Comparison of ENCODE assay signal across 26 mouse cellular contexts in genomic region chr16:92740541-92740940, GRCm38 (mm10).
DNase-seq lines count a peak whose midpoint lies in the region; ATAC-seq and TF ChIP-seq lines count a peak whose summit lies in the region.
"Had no signal": no experiment of that assay in that cellular context is flagged by ENCODE, and none has a peak within 500 bp of the region (broad histone marks: within the 10 kb centered on the region; RNA-seq: fewer than 3 reads in every experiment).

No protein-coding gene starts in this region.

- peaks cover 28% of the 10 kb centered on the region for H3K4me1 ChIP-seq in embryonic facial prominence, embryonic 12.5 days
- peaks cover 33% of the 10 kb centered on the region for H3K4me1 ChIP-seq in embryonic facial prominence, embryonic 10.5 days
- H3K4me1 ChIP-seq in forebrain, embryonic 15.5 days = peaks cover 15% of the 10 kb centered on the region
- H3K4me1 ChIP-seq in forebrain, embryonic 10.5 days = peaks cover 26% of the 10 kb centered on the region
- peaks cover 58% of the 10 kb centered on the region for H3K4me1 ChIP-seq in embryonic facial prominence, embryonic 13.5 days
- H3K4me1 ChIP-seq in forebrain, postnatal 0 days (ENCODE audit: insufficient read depth) = peaks cover 3% of the 10 kb centered on the region; the same call in 1 of the 2 replicates
- H3K4me1 ChIP-seq in lung, postnatal 0 days (ENCODE audit: insufficient read depth, low read depth, low read length) = 0 out of 2 replicates have a peak, but pooled peaks cover 4% of the 10 kb centered on the region

- H3K4me2 ChIP-seq in embryonic facial prominence, embryonic 12.5 days (replicated peaks) = no peak overlapping the region
- H3K4me2 ChIP-seq in forebrain, embryonic 15.5 days (replicated peaks) = no peak overlapping the region
- no peak overlapping the region for H3K4me2 ChIP-seq in embryonic facial prominence, embryonic 13.5 days
- H3K4me2 ChIP-seq in forebrain, postnatal 0 days (ENCODE audit: low read depth) = no peak overlapping the region
- H3K4me2 ChIP-seq in lung, postnatal 0 days (replicated peaks; ENCODE audit: low read depth, low read length) = no peak overlapping the region
- H3K4me2 ChIP-seq: heart, embryonic 12.5 days; heart, embryonic 15.5 days; hindbrain, embryonic 13.5 days had no signal

- ATAC-seq in embryonic facial prominence, embryonic 12.5 days (ENCODE audit: insufficient number of reproducible peaks, insufficient read depth, low FRiP score, low TSS enrichment) = no peak
- no peak for ATAC-seq in forebrain, embryonic 15.5 days (replicated peaks)
- no peak for ATAC-seq in embryonic facial prominence, embryonic 13.5 days (ENCODE audit: insufficient number of reproducible peaks, insufficient read depth, low FRiP score, low TSS enrichment, low read depth)
- ATAC-seq in forebrain, postnatal 0 days = 0 out of 2 replicates have a peak, but pooled peaks have one; percentile 16
- no peak for ATAC-seq in lung, postnatal 0 days
- ATAC-seq: activated CD4-positive, CD25-positive, alpha-beta regulatory T cell, adult 4 months; intestine, postnatal 0 days had no signal

- WGBS in embryonic facial prominence, embryonic 12.5 days = 47% methylated on average over 9 of the region's 9 CpGs
- WGBS in embryonic facial prominence, embryonic 10.5 days = 59% methylated on average over 9 of the region's 9 CpGs
- WGBS in forebrain, embryonic 15.5 days = 16% methylated on average over 9 of the region's 9 CpGs
- 76% methylated on average over 9 of the region's 9 CpGs for WGBS in forebrain, embryonic 10.5 days
- 45% methylated on average over 9 of the region's 9 CpGs for WGBS in embryonic facial prominence, embryonic 13.5 days
- 13% methylated on average over 9 of the region's 9 CpGs for WGBS in forebrain, postnatal 0 days
- WGBS in lung, postnatal 0 days = 45% methylated on average over 9 of the region's 9 CpGs

- H3K27me3 ChIP-seq in embryonic facial prominence, embryonic 12.5 days = no peaks in the 10 kb centered on the region
- H3K27me3 ChIP-seq in embryonic facial prominence, embryonic 10.5 days (replicated peaks; ENCODE audit: low read depth, poor library complexity, severe bottlenecking) = peaks cover 9% of the 10 kb centered on the region; the same call in 1 of the 2 replicates
- no peaks in the 10 kb centered on the region for H3K27me3 ChIP-seq in forebrain, embryonic 15.5 days
- no peaks in the 10 kb centered on the region for H3K27me3 ChIP-seq in forebrain, embryonic 10.5 days (ENCODE audit: poor library complexity, severe bottlenecking)
- no peaks in the 10 kb centered on the region for H3K27me3 ChIP-seq in embryonic facial prominence, embryonic 13.5 days
- no peaks in the 10 kb centered on the region for H3K27me3 ChIP-seq in forebrain, postnatal 0 days (ENCODE audit: insufficient read depth, low read length)
- no peaks in the 10 kb centered on the region for H3K27me3 ChIP-seq in lung, postnatal 0 days (replicated peaks; ENCODE audit: insufficient read depth, low read length)

- no peak overlapping the region for H3K9ac ChIP-seq in embryonic facial prominence, embryonic 12.5 days
- H3K9ac ChIP-seq in forebrain, embryonic 15.5 days (replicated peaks) = no peak overlapping the region
- H3K9ac ChIP-seq in embryonic facial prominence, embryonic 13.5 days = no peak overlapping the region
- H3K9ac ChIP-seq in forebrain, postnatal 0 days = no peak overlapping the region
- H3K9ac ChIP-seq in lung, postnatal 0 days (replicated peaks; ENCODE audit: low read depth) = no peak overlapping the region
- H3K9ac ChIP-seq: heart, embryonic 12.5 days; heart, embryonic 15.5 days; hindbrain, embryonic 13.5 days had no signal

- no peaks in the 10 kb centered on the region for H3K36me3 ChIP-seq in embryonic facial prominence, embryonic 12.5 days
- no peaks in the 10 kb centered on the region for H3K36me3 ChIP-seq in embryonic facial prominence, embryonic 10.5 days (replicated peaks)
- no peaks in the 10 kb centered on the region for H3K36me3 ChIP-seq in forebrain, embryonic 15.5 days
- H3K36me3 ChIP-seq in forebrain, embryonic 10.5 days (replicated peaks) = no peaks in the 10 kb centered on the region
- no peaks in the 10 kb centered on the region for H3K36me3 ChIP-seq in embryonic facial prominence, embryonic 13.5 days
- H3K36me3 ChIP-seq in forebrain, postnatal 0 days (ENCODE audit: insufficient read depth) = no peaks in the 10 kb centered on the region
- H3K36me3 ChIP-seq in lung, postnatal 0 days (ENCODE audit: insufficient read depth, low read length) = no peaks in the 10 kb centered on the region
- H3K36me3 ChIP-seq: heart, embryonic 12.5 days; heart, embryonic 15.5 days; hindbrain, embryonic 10.5 days; hindbrain, embryonic 13.5 days had no signal

- H3K9me3 ChIP-seq in embryonic facial prominence, embryonic 12.5 days = no peaks in the 10 kb centered on the region
- no peaks in the 10 kb centered on the region for H3K9me3 ChIP-seq in embryonic facial prominence, embryonic 10.5 days
- no peaks in the 10 kb centered on the region for H3K9me3 ChIP-seq in forebrain, embryonic 15.5 days
- no peaks in the 10 kb centered on the region for H3K9me3 ChIP-seq in forebrain, embryonic 10.5 days
- H3K9me3 ChIP-seq in embryonic facial prominence, embryonic 13.5 days = no peaks in the 10 kb centered on the region
- no peaks in the 10 kb centered on the region for H3K9me3 ChIP-seq in forebrain, postnatal 0 days (ENCODE audit: low read length)
- H3K9me3 ChIP-seq in lung, postnatal 0 days (ENCODE audit: low read length) = no peaks in the 10 kb centered on the region
- H3K9me3 ChIP-seq: heart, embryonic 12.5 days; heart, embryonic 15.5 days; hindbrain, embryonic 10.5 days; hindbrain, embryonic 13.5 days had no signal

- H3K27ac ChIP-seq in embryonic facial prominence, embryonic 12.5 days = 0 out of 2 replicates have a peak overlapping the region, but pooled peaks have one; percentile 61
- no peak overlapping the region for H3K27ac ChIP-seq in embryonic facial prominence, embryonic 10.5 days (replicated peaks)
- 0 out of 2 replicates have a peak overlapping the region, but pooled peaks have one; percentile 13 for H3K27ac ChIP-seq in forebrain, embryonic 15.5 days (replicated peaks)
- no peak overlapping the region for H3K27ac ChIP-seq in forebrain, embryonic 10.5 days
- H3K27ac ChIP-seq in embryonic facial prominence, embryonic 13.5 days = peak overlapping the region; percentile 39; the same call in 1 of the 2 replicates
- H3K27ac ChIP-seq in forebrain, postnatal 0 days (ENCODE audit: low read depth, low read length) = no peak overlapping the region
- H3K27ac ChIP-seq in lung, postnatal 0 days (ENCODE audit: low read length) = no peak overlapping the region
- H3K27ac ChIP-seq: heart, embryonic 15.5 days; hindbrain, embryonic 10.5 days; hindbrain, embryonic 13.5 days had no signal

- no peak for TF ChIP-seq CTCF in forebrain, postnatal 0 days (IDR thresholded peaks at IDR 0.05; ENCODE audit: low read depth)
- no peak for TF ChIP-seq CTCF in lung, postnatal 0 days (IDR thresholded peaks at IDR 0.05)

- TF ChIP-seq EP300 in lung, postnatal 0 days (IDR thresholded peaks at IDR 0.05) = no peak

- H3K4me3 ChIP-seq in embryonic facial prominence, embryonic 12.5 days = no peak overlapping the region
- H3K4me3 ChIP-seq in embryonic facial prominence, embryonic 10.5 days = no peak overlapping the region
- H3K4me3 ChIP-seq in forebrain, embryonic 15.5 days = no peak overlapping the region
- no peak overlapping the region for H3K4me3 ChIP-seq in forebrain, embryonic 10.5 days
- no peak overlapping the region for H3K4me3 ChIP-seq in embryonic facial prominence, embryonic 13.5 days
- H3K4me3 ChIP-seq in forebrain, postnatal 0 days (ENCODE audit: low read depth, low read length) = no peak overlapping the region
- H3K4me3 ChIP-seq in lung, postnatal 0 days (ENCODE audit: low read depth, low read length) = no peak overlapping the region
- H3K4me3 ChIP-seq: heart, embryonic 12.5 days; heart, embryonic 15.5 days; hindbrain, embryonic 10.5 days; hindbrain, embryonic 13.5 days had no signal

- DNase-seq in embryonic facial prominence, embryonic 10.5 days (ENCODE audit: low spot score) = no peak
- DNase-seq in forebrain, embryonic 10.5 days (ENCODE audit: extremely low spot score, low spot score) = no peak
- DNase-seq in forebrain, postnatal 0 days = no peak
- no peak for DNase-seq in cerebellum, adult 9-11 months
- no peak for DNase-seq in lung, postnatal 0 days (ENCODE audit: low spot score)
- DNase-seq: adrenal gland, adult 8-10 months; adrenal gland, postnatal 25 days; cerebellum, adult 11 months; cerebellum, adult 2 months; cerebellum, postnatal 10 days; cerebellum, postnatal 36 days; embryo, embryonic 11 days; gastrocnemius, postnatal 25 days; heart, adult 18-20 months; heart, postnatal 10 days; heart, postnatal 36 days; kidney, adult 2 months had no signal

Comparison
In these comparisons a context has a peak if more than half of its experiments do, and no peak if none do; other contexts are left out.
1. H3K27ac ChIP-seq: peak in embryonic facial prominence, embryonic 12.5 days (single experiment), forebrain, embryonic 15.5 days (single experiment) and embryonic facial prominence, embryonic 13.5 days (single experiment); none in embryonic facial prominence, embryonic 10.5 days (single experiment), forebrain, embryonic 10.5 days (single experiment), forebrain, postnatal 0 days (single experiment) and lung, postnatal 0 days (single experiment).